Mouse (Mus musculus) thymus, postnatal 0 days (tissue): ENCODE measurements around the gene Map1s. TPM values are rescaled to one million over a fixed set of nuclear protein-coding genes. Genes with fewer than 3 reads are reported as not detected.

Experiments used
- DNase-seq: peaks from one replicate; pipeline ENCODE4 v3.0.0-alpha.2; 2015; ENCODE audit warnings: low spot score
- polyA plus RNA-seq: library from polyadenylated mRNA; unstranded; fragments of >200 nt; fragmentation: Nextera tagmentation; extraction: Ambion mirVana; gene quantifications from 2 replicates; pipeline ENCODE4 v1.2.1, GENCODE M21; 2015

Map1s gene
- polyA plus RNA-seq, 1 experiment from 2014 or later = 45.0 TPM

DNA sequence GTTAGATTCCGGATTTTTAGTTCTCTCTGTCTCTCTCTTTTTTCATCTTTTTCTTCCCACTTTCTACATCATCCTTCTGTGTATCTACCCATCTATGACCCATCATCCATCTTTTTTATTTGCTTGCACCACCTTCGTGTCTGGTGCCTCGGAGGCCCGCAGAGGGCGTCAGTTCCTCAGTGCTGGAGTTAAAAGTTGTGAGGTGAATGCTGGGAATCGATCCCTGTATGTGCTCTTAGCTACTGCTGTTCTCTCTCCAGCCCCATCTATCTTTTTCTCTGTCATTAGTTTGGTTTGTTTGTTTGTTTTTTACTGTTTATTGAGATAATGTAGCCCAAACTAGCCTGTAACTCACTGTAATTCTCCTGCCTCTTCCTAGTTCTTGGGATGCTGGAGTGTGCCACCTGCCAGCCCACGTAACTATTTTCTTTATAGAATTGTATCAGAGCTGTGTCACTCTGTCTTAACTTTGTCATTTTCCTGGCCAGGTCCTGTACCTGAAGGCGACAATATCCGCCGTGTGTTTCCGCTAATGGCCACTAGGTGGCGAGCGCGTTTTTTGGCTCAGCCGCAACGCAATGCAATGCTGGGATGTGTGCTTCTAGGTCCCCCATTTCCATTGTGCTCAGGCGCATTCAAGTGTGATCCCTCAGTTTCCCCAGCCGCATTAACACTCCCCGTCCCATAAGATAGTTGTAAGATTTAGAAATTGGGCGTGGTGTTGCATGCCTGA, 7.9 kb upstream of the Map1s start:
- DNase-seq = peak; percentile 86

DNA sequence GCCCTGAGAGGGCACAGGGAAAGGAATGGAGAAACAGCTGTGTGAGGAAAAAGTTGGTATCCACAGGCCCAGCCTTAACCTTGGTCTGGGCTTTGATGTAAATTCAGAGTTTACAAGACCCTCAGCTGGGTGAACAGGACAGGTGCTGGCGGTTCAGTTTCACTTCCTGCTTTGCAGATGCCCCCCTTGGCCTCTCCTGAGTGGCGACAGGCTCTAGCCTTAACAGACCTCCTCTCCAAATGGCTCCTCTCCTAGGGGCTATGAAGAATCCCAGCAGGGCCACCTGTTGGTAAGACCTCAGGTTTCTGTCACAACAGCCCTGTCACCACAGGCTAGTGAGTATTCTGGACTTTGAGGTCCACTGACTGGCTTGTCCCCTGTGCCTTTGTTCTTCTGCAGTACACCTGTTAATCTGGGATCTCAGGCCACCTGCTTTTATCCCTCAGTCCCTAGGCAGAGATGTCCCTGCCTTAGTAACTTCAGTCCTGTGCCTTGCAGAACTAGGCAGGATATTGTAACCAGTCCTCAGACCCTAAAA, 7.0 kb upstream of the Map1s start:
- DNase-seq = peak; percentile 42

DNA sequence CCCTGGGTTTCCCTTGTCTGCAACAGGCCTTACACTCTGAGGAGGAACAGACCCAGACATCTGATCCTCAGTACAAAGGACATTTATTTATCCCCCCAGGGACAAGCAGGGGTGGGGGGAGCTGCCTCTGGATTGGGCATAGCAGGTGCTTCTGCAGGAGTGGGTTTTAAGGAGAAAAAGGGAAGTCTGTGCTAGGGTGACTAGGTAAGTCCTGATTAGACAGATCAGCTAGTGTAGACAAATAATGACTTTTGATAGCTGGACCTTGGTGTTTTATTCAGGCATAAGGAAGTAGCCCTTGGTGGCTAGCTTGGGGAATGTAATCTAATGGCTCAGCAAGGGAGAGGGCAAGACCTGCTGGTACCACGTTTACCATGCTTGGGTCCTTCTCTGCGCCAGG, 6.5 kb upstream of the Map1s start:
- DNase-seq = no peak

DNA sequence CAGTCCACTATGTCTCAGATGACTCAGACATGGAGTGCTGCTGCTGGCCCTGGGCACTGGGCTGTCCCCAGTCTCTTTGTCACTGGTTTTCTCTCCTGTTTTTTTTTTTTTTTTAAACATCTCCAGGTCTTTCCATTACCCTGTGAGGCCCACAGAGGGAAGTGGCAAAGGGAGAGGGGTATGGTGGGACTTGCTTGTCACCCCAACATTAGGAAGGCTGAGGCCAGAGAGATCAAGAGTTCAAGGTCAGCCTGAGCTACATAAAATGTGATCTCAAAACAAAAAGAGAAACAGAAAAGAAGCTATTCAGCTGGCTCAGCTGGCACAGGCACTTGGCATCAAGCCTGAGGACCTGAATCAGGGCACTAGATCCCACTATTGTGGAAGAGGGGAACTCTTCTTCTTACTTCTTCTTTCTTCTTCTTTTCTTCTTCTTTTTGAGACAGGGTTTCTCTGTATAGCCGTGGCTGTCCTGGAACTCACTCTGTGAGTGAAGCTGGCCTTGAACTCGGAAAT, 4.8 kb upstream of the Map1s start:
- DNase-seq = no peak

DNA sequence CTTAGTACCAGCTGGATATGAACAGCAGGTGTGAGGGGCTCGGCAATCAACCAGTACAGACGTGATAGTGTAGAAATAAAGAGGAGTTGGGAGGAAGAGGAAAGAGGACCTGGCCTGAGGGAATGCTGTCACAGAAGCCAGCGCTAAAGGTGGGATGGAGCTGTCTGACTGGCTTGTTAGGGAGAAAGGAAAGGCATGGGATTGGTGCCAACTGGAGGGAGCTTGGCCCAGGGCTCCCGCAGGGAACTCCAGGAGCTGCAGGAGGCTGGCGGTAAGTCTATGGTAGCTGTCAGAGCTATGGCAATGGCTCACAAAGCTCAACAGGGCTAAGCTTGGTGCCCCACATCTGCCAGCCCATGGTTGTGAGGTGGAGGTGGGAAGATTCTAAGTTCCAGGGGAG, 3.5 kb upstream of the Map1s start:
- no peak for DNase-seq

DNA sequence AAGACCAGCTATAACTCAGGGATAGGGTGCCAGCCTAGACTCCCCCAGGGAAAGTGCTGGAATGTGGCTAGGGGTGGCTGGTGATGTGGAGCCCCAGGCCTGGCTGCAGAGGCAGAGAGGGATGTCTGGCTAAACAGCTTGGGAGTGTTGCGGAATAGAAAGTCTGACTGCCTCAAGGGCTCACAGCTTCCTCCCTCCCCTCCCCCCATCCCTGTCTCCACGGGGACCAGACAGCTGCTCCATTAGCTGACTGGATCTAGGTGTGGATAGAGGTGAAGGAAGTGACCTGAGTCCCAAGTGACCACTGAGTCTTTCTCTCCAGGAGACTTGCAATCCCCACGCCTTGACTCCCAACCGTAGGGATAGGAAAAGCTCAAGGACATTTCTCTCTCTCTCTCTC, 2.6 kb upstream of the Map1s start:
- DNase-seq = no peak

DNA sequence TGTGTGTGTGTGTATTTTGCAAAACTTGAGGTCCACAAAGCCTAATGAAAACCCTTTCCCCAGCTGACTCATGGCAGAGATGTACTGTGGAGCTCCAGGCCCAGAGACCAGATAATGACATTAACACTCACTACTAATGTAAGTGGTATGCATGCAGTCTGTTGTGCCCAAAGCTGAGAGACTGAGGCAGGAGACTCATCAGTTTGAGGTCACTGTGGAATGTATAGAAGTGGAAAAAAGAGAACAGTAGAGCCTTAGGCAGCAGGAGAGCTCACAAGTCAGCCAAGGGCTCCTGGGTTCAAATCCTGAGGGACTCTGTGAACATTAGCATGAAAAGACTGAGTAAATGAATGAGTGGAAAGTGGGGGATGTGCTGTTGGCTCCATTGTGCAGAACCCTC, 2.1 kb upstream of the Map1s start:
- no peak for DNase-seq

DNA sequence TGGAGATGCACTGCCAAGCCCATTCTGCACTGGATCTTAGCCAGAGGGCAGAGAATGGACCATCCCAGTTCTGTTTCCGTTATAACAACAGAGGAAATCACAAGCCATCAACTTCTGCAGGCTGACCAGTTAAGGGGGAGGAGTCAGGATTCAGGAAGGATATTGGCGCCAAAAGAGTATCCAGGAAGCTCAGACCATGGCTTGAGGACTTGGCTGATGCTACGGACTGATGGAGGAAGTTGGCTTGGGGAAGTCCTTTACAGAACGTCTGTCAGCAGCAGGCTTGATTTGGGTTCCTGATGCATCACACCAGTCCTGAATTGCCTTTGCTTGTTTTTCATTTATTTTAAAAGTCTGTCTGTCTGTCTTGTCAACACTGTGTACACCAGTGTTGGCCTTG, 1.2 kb upstream of the Map1s start:
- DNase-seq = no peak

DNA sequence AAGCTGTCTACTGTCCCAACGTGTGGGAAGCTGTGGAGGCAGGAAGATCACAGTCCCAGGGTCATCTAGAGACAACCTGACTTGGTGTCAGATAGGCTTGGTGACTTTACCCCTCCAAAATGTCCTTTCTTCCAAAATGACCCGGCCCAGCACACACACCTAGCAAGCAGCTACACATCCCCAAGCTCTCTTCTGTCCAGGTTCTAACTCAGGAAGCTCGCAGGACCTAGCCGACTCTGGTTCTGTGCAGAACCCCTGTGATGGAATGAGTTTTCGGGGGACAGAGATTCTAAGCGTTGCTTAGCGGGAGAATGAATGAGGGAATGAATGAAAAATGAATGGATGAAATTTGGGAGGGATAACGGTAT, 285 bp upstream of the Map1s start:
- DNase-seq = peak; percentile 5

DNA sequence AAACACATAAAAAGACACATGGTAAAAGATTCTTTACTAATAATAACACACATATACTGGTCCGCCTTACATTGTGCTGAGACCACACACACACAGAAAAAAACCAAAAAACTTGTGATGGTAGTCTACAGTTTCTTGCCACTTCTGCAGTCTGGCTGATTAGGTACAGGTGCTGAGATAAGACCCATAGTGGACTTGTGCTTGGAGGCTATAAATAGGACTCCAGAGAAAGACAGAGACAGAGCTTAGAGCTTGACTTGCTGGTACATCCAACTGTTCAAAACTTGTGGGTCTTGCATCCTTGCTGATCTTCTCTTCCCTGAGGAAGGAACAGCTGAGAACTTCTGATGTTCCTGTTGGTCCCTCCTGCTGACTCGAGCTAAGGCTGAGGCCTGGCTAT, 1.8 kb downstream of the Map1s start:
- no peak for DNase-seq

DNA sequence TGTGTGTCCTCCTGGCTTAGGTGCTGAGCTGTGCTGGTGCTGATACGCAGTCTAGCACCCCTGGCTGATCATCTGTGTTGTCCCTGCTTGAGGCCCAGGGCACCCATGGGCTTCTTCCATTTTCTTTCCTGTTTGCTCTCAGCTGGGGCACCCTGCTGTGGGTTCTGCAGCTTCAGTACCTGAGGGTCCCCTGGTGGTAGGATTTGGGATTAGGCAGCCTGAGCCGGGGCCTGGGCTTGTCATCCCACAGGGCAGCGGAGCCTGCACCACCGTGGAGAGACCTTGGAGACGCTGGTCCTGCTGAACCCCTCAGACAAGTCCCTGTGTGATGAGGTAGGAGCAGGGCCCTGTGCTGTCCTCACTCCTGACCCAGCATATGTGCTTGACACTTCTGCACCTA, 5.9 kb downstream of the Map1s start:
- DNase-seq = no peak

DNA sequence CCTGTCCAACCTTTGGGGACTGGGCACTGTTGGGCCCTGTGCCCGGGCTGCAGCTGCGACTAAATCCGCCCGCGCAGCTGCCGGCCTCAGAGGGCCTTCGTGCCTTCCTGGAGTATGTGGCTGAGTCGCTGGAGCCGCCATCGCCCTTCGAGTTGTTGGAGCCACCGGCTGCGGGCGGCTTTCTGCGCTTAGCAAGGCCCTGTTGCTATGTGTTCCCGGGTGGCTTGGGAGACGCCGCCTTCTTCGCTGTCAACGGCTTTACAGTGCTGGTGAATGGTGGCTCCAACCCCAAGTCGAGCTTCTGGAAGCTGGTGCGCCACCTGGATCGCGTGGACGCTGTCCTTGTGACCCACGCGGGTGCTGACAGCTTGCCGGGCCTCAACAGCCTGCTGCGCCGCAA, 7.2 kb downstream of the Map1s start:
- DNase-seq = no peak

DNA sequence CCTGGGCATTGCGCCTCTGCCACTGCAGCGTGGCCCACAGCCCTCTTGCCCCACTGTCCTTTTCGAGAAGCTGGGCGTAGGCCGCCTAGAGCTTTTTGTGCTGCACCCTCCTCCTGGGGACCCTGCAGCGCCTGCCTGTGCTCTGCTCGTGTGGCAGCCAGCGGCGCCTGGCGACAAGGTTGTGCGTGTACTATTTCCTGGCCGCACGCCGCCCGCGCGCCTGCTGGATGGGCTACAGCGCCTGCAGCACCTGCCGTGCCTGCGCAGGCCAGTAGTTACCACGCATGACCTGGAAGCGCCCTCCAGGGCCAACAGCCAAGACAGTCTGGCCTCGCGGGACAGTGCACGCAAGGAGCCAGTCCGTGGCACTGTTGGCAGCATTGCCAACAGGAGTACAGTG, 7.8 kb downstream of the Map1s start:
- DNase-seq = no peak

DNA sequence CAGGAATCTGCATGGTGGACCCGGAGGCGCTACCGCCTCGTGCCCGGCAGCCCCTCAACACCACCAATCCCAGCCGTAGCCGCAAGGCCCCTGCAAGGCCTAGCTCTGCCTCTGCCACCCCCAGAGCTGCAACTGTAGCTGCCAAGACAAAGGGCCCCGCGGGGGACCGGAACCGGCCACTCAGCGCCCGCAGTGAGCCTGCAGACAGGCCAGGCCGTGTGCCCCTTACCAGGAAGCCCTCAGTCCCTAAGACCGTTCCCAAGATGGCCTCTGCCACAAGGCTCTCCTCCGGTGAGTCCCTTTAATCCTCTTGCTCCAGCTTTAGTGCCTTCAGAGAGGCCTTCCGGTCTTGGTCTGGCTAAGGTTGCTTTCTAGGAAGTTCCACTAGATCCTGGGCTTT, 9.0 kb downstream of the Map1s start:
- DNase-seq = no peak

DNA sequence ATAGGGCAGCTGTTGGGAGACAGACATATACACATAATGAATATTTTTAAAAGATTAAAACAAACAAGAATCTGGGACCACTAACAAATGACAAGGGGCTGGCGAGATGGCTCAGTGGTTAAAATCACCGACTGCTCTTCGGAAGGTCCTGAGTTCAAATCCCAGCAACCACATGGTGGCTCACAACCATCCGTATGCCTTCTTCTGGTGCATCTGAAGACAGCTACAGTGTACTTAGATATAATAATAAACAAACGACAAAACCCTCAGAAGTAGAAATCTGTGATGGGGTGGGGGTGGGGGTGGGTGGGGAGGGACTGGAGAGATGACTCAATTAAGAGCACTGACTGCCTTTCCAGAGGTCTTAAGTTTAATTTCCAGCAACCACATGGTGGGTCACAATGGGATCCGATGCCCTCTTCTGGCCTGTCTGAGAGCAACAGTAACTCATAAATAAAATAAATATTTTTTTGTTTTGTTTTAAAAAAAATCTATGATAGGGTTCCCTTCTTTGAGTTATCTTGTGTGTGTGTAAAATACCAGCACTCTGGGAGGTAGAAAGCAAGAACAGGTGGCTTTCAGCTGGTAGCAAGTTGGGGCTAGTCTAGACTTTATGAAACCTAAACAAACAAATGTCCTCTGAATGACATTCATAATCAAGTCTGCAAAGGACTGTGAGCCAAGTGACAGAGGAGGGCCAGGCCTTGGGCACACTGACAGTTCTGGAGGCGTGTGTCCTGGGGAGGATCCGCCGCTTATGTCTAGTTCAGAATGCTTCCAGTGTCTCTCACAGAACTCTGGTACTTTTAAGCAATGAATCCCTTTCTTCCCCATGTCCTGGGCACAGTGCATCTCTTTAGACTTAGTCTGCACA, 14.6 kb downstream of the Map1s start:
- no peak for DNase-seq

DNA sequence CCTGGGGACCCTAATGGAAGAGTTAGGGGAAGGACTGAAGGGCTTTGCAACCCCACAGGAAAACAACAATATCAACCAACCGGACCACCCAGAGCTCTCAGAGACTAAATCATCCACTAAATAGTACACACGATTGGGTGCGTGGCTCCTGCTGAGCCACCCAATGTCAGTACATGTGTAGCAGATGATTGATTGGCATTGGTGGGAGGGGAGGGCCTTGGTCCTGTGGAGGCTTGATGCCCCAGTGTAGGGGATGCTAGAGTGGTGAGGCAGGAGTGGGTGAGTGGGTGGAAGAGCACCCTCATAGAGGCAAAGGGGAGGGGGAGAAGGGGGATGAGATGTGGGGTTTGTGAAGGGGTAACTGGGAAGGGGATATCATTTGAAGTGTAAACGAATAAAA, 18.4 kb downstream of the Map1s start:
- no peak for DNase-seq

DNA sequence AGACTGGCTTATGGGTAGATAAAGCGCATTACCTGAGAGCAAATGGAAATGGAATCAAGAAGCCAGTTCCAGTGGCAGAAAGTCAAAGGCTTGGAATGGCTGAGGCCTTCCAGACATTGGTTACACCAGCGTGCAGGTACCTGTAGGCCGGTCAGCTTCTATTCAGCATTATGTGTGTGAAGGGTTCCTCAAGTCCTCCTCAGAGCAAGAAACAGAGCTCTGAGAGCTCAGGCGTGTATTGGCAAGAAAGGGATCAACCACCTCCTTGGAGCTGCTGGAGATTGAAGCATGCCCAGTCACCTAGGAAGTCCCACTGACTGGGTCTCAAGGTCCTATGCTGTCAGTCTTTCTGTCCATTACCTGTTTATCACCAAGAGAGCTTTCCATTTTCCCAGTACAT, 20.0 kb downstream of the Map1s start:
- DNase-seq = no peak

DNA sequence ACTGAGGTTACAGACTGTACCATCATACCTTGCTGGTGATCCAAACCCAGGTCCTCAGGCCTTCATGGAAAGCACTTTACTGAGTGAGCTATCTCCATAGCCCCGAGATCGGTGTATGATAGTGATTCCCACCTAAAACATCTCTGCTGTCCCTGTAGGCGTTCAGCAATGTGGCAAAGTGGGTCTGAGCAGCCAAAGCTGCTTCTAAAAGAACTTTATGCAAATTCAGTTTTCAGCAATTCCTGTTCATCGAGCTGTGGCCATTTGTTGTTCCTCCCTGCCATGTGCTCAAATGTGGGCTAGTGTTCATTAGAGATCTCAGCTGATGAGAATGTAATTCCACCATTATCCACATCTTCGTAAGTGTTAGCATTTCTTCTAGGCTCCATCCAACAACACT, 20.7 kb downstream of the Map1s start:
- DNase-seq = no peak

DNA sequence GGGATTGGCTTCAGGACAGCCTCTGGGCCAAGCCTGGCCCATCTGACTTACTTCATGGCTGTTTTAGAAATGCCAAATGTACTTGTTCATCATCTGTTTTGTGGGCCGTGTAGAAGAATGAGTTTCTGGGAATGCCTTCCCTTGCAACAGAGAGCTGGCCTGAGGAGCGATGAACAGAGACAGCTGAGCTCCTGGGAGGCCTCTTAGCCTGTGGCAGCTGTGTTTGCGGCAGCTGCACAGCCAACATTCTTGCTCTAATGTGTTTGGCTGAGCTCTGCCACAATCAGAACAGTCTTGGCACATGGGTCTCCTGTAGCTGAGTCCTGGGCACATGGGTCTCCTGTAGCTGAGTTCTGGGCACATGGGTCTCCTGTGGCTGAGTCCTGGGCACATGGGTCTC, 22.4 kb downstream of the Map1s start:
- DNase-seq = no peak

DNA sequence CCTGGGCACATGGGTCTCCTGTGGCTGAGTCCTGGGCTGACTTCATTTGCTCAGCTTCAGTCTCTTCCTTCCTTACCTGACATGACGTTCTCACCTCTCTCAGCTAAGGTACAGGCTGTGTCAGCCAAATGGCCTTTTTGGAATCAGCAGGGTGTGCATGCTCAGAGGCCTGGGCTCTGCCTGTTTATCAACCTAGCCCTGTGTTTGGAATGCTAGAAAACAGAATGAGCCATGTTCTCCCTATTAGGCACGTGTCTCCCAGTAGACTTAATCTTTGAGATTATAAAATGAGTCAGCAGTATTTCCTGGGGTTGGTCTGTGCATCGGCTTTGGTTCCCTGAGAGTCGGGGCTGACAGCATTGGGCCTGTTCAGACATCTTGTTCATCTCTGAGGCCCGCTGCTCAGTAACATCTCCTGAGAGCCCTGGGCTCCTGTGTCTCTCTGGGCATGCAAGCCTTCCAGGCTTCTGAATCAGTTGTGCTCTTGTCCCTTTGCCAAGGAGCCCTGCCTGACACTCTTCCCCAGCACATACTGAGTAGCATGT, 23.1 kb downstream of the Map1s start:
- no peak for DNase-seq

DNA sequence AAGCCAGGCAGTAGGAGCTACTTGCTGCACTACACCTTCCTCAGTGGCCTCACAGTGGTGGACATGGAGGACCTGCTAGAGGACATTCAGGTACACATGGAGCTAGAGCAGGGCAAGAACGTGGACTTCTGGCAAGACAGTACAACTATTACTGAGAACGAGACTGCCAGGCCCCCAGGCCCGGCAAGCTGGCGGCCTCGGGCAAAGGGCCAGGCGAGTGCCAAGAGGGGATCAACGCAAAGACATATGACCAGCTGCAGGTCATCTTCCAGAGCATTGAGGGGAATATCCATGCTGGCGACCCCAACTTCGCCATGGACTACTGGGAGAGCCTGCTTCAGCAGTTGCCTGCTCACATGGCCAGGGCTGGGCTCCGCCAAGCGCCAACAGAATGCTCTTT, 26.0 kb downstream of the Map1s start:
- no peak for DNase-seq

DNA sequence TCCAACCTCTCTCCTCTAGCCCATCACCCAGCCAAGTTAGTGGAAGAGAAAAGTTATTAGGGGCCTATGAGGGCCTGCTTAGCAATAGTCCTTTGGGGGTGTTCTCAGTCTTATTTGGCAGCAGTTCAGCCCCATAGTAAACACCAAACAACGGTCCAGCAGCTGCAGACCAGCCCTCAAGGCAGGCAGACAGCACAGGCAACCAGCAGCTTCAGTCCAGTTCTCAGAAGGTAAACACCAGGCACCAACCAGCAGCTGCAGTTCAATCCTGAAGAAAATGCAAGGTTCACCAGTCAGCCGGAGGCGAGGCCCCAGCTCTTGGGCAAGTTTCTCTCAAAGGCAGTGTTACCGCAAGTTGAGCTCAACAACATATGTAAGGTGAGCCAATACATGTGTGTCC, 27.3 kb downstream of the Map1s start:
- DNase-seq = no peak
